Mouse (Mus musculus): Measurements from ENCODE around the gene Vma21. TPM values are rescaled to one million over a fixed set of nuclear protein-coding genes. Genes with fewer than 3 reads are reported as not detected.
A peak's percentile ranks its signal among the peaks of the same experiment; 100 is the strongest.

Gene Vma21
- 10 to 100 TPM; 35.5 to 36.2 TPM for total RNA-seq (2021)
- long read RNA-seq, experiment 1, full-length matches to known transcripts, result 61 of 63 reads
- long read RNA-seq, experiment 1, partial matches to known transcripts, result 0 of 63 reads
- long read RNA-seq, experiment 1, other reads (novel, unspliced or antisense), result 2 of 63 reads
- long read RNA-seq, experiment 2, full-length matches to known transcripts, result 46 of 47 reads
- long read RNA-seq, experiment 2, partial matches to known transcripts, result 0 of 47 reads
- long read RNA-seq, experiment 2, other reads (novel, unspliced or antisense), result 1 of 47 reads

- intact Hi-C loops (cut with DNase I), result no loop called here
- peak; percentile 3 to 4 for DNase-seq (ENCODE audit: low spot score in 2 of 2)
Measured at GRCm38 (mm10) chrX:71815631-71816345, at the start of gene Vma21. Vma21 (plus strand) TSS chrX:71815924.

DNA sequence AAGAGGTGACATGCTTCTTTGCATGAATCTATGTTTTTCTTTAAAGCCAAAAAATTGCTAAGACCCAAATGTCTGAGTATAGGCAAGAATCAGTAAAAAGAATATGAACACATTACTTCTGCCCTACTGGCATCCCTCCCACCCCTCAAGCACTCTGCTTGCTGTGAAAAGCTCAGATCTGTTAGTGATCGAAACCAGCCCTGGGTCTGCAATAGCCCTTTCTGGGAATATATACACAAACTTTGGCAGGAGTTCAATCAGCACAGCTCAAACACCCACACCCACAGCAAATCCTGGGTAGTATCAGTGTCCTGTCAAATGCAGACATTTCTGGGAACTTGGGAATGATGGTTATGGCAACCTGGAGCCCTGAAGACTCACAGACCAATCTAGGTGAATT, 47.8 kb upstream of the Vma21 start:
- intact Hi-C loops (cut with DNase I), result no loop called here
- DNase-seq (ENCODE audit: low spot score in 2 of 2), result no peak

DNA sequence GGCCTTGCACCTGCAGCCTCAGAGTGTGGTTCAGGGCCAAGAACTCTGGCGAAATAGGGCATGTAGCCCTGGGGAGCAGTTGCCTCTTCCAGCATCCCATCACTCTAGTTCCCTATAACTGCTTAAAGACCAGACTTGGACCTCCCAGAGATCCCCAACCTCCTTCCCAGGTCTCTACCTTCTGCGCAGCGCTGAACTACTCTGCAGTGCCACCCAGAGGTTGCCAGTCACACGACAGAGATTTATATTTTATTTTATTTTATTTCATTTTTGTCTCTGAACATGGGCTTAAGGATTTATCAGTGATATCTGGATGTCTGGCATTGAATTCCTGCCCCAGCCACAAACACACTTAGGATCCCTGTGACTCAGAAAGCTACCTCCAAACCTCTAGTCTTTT, 24.6 kb upstream of the Vma21 start:
- intact Hi-C loops (cut with DNase I), result loop anchor here (5.0 kb wide), 1 partner anchor 144 kb away; no protein-coding TSS in a partner anchor
- no peak for DNase-seq (ENCODE audit: low spot score in 2 of 2)

DNA sequence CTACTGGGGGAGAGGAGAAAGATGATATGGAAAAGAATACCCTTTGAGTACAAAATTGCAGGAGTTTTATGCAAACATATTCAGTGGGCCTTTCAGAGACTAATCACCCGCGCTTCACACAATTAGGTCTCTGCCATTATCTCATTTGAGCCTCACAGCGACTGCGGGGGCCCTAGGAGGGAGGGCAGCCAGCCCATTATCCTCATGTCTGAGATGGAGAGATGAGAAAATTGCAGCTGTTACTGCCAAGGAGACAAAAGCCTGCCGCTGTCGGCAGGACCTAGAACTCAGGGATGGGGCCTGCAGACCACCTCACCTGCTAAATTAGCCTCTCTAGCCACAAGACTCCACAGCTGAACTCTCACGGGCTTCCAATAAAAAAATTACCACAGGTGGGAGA, 18.0 kb upstream of the Vma21 start:
- no peak for DNase-seq (ENCODE audit: low spot score in 2 of 2)
- intact Hi-C loops (cut with DNase I), result no loop called here

- DNase-seq (ENCODE audit: low spot score in 2 of 2), result no peak
- intact Hi-C loops (cut with DNase I), result no loop called here
Measured at GRCm38 (mm10) chrX:71798883-71799282, 16.8 kb upstream of the Vma21 start.

DNA sequence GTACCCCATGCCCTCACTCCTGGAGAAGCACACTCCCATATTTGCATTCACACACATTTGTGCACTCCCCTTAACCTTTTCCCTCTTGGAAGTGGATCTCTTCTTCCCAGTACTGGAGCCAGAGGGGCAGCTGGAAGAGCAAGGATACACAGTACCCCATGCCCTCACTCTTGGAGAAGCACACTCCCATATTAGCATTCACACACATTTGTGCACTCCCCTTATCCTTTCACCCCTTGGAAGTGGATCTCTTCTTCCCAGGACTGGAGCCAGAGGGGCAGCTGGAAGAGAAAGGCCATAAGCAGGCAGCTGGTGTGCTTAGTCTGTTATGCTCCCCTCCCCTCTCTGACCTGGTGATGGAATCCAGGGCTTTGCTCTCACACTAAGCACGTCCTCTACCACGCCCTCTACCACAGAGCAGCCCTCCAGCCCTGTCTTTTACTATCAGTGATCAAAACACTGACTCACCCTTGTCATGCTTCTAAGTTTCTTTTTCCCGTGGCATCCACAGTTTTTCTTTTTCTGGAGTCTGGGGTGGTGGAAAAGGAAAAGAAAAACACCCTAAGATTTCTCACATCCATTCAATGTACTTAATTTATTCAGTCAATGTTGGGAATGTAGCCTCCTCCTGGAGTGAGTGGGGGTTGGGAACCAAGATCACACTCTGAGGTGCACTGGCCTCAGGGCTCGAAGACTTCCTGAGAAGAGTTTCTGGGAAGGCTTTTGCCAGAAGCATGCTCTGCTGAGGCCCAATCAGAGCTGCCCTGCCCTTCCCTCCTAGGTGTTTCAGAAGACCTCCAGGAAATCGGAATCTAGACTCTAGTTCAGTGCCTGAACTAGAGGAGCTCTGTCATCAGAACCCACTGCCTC, 3.5 kb upstream of the Vma21 start:
- no peak for DNase-seq (ENCODE audit: low spot score in 2 of 2)
- intact Hi-C loops (cut with DNase I), result no loop called here

DNA sequence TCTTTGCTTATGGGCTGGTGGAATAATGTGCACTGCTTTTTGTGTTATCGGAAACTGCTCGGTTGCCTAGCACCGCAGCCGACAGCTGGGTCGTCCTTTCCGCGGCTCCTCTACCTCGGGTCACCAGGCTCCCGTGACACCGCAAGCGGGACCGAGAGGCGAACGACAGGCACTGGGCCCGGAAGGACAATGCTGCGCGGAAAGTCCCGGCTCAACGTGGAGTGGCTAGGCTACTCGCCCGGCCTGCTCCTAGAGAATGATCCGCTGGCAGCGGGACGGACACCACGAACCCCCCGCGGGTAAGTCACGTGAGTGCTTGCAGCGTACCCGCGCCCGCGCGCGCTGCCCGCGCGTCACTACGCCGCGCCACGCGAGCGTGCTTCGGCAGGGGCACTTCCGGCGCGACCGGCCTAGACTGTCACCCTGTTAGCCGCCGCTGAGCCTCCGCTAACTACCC, 705 bp downstream of the Vma21 start:
- DNase-seq (ENCODE audit: low spot score in 2 of 2), result peak; percentile 87 to 88
- intact Hi-C loops (cut with DNase I), result no loop called here

GRCm38 (mm10) chrX:71816931-71817361, 1.2 kb downstream of the Vma21 start:
- intact Hi-C loops (cut with DNase I), result no loop called here
- peak in 1 of 2 experiments; percentile 5 for DNase-seq (ENCODE audit: low spot score in 2 of 2)

DNA sequence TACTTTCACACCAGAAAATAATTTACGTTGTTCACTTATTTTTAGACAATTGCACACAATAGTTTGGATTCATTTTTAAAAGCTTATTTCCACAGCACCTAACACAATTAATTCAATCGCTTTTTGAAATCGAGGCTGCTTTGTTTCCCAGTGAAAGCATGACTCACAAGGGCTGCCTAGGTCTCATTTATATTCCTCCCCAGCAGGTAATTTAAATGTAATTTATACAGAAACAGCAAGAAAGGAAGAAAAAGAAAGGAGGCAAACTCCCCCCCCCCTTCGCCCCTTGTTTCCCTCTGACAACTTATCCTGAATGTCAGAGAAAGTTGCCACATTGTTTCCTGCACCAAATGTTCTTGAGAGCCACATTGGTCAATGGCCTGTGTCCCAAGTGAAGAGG, 23.2 kb downstream of the Vma21 start:
- intact Hi-C loops (cut with DNase I), result no loop called here
- no peak for DNase-seq (ENCODE audit: low spot score in 2 of 2)

DNA sequence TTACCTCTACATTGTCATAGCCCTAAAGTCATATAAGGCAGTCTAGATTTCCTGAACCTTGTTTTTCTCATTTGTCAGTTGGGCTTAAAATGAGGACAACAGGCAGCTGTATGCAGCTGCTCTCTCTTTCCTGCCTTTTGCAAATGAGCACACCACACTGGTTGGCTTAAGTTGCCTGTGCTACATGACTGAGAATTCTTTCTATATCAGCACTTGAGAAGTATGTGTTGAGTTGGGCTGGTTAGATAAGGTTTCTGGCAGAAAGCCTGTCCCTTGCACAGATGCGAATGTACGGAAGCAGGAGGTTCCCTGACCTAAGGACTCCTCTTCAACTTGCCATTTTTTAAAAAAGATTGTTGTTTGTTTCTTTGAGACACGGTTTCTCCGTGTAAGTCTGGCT, 31.0 kb downstream of the Vma21 start:
- DNase-seq (ENCODE audit: low spot score in 2 of 2), result no peak
- intact Hi-C loops (cut with DNase I), result no loop called here

DNA sequence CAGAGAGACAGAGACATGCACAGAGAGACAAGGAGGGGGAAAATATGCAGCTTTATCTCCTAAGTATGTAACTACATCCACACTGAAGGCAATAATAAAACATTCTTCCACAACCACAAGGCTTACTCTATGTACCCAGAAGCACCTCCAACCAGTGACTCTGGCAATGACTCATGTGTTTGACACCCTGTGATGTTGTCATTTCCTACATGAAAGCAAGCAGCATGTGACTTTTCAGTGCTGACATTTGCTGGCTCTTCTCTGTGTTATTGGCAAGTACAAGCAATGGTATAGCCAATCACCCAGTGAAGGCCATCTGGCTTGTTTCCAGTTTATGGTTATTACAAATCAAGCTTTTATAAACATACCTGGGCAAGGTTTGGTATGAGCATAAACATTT, 38.1 kb downstream of the Vma21 start:
- DNase-seq (ENCODE audit: low spot score in 2 of 2), result no peak
- intact Hi-C loops (cut with DNase I), result no loop called here

Other genes starting within 250 kb of the Vma21 start
- gene Gpr50, start 152.3 kb upstream of the Vma21 start, total RNA-seq (2021), result under 1 TPM in 1 of 2 experiments, not detected in 1; 0.49 TPM
- gene Gm1141, start 105.1 kb downstream of the Vma21 start, total RNA-seq (2021), result under 1 TPM; 0.66 to 0.68 TPM
- 10 to 100 TPM; 38.5 to 40.5 TPM for gene Prrg3, start 146.7 kb downstream of the Vma21 start, total RNA-seq (2021)
- gene Fate1, start 157.1 kb downstream of the Vma21 start, total RNA-seq (2021), result not detected
- gene Cnga2, start 175.9 kb downstream of the Vma21 start, total RNA-seq (2021), result under 1 TPM; 0.26 to 0.40 TPM